Mouse (Mus musculus) E14TG2a.4 (cell line): ENCODE measurements around the gene St8sia1.

Experiments used
- H3K27me3 ChIP-seq: 2 replicates; pipeline ENCODE4 v1.6.1; 2014; ENCODE audit warnings: low read length, control low read depth; ENCODE audit not compliant: insufficient read depth
- H3K36me3 ChIP-seq: 2 replicates; pipeline ENCODE4 v1.6.1; 2014; ENCODE audit warnings: low read length, control low read depth; ENCODE audit not compliant: insufficient read depth
- H3K4me1 ChIP-seq: replicated peaks from 2 replicates; pipeline ENCODE4 v1.6.1; 2014; ENCODE audit warnings: low read depth, low read length, control low read depth
- H3K4me3 ChIP-seq: replicated peaks from 2 replicates; pipeline ENCODE4 v1.5.1; 2014; ENCODE audit warnings: mild to moderate bottlenecking, low read length
- H3K9me3 ChIP-seq: 2 replicates; pipeline ENCODE4 v1.6.1; 2014; ENCODE audit warnings: low read length, control low read depth
- CTCF ChIP-seq: conservative IDR thresholded peaks from 2 replicates; pipeline ENCODE4 v1.5.1; 2014; ENCODE audit warnings: low read length
- NANOG ChIP-seq: IDR thresholded peaks from 2 replicates; pipeline ENCODE4 v1.6.1; 2014; ENCODE audit warnings: borderline replicate concordance, low read length, mixed read lengths
- POU5F1 ChIP-seq: IDR thresholded peaks from 2 replicates; pipeline ENCODE4 v1.6.1; 2014; ENCODE audit warnings: low read length, borderline replicate concordance

St8sia1 gene

GRCm38 (mm10) chr6:142776935-142777334 is 187.3 kb downstream of the St8sia1 start:
- TF ChIP-seq NANOG = no peak
- no peak for TF ChIP-seq CTCF
- no peak for TF ChIP-seq POU5F1
- peaks cover 31% of the 10 kb centered on the region for H3K4me1 ChIP-seq
- H3K9me3 ChIP-seq = no peaks in the 10 kb centered on the region
- no peaks in the 10 kb centered on the region for H3K27me3 ChIP-seq
- H3K4me3 ChIP-seq = no peak overlapping the region
- H3K36me3 ChIP-seq = peaks cover 49% of the 10 kb centered on the region

GRCm38 (mm10) chr6:142773566-142773965 is 190.7 kb downstream of the St8sia1 start:
- Histone ChIP-seq H3K4me3 (no peak overlapping the region), H3K36me3 (peaks cover 82% of the 10 kb centered on the region), H3K4me1 (peaks cover 35% of the 10 kb centered on the region), H3K9me3 (no peaks in the 10 kb centered on the region), H3K27me3 (no peaks in the 10 kb centered on the region)
- TF ChIP-seq CTCF (peak; percentile 83), NANOG (no peak), POU5F1 (no peak)

DNA sequence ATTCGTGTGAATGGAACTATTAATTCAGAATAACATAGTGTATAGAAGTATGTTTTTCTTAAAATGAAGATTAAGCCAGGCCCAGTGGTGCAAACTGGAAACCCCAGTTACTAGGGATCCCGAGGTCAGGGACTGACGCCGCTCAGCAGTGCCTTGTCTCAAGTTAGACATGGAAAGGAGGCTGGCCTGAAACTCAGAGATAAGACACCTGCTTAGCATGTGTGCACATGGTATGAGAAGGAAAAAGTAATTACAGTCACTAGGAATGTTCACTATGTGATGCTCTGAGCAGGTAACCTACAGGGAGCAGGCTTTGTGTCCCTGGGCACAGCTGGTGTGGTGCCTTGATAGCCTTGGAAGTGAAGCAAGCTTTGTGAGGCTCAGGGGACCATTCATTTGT is 192.6 kb downstream of the St8sia1 start:
- TF ChIP-seq NANOG (no peak), POU5F1 (no peak), CTCF (no peak)
- H3K27me3 ChIP-seq = no peaks in the 10 kb centered on the region
- no peaks in the 10 kb centered on the region for H3K9me3 ChIP-seq
- no peak overlapping the region for H3K4me3 ChIP-seq
- H3K36me3 ChIP-seq = peaks cover 95% of the 10 kb centered on the region
- H3K4me1 ChIP-seq = peaks cover 39% of the 10 kb centered on the region
